Mouse (Mus musculus): Measurements from ENCODE around the gene Actg1. TPM values are rescaled to one million over a fixed set of nuclear protein-coding genes. Genes with fewer than 3 reads are reported as not detected.

Actg1 gene
- total and polyA plus RNA-seq, 2 experiments: 68.0 to 158 TPM

DNA sequence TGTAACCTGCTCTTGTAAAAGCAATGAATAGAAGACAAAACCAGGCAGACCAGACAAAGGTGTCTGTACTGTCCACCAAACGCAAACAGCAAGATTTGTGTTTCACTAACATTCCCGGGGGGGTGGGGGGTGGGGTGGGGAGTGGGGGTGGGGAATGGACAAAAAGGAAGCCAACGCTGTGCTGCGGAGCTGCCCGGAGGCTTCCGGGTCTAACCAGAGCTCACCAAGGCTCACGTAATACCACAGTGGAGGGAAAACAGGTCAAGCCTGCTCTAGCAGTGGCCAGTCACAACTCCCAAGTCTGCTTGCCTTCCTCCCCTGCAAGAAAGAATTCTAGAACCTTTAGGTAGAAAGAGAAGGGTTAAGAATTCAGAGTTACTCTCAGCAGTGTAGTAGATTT, 30.9 kb downstream of the Actg1 start:
- DNase-seq (ENCODE audit: extremely low read depth, low read depth, low spot score): no peak
- Histone ChIP-seq H3K27ac (replicated peaks; ENCODE audit: insufficient read depth, low read depth, low read length) (no peak overlapping the region; the same call in 1 of the 2 replicates), H3K27me3 (ENCODE audit: control insufficient read depth, insufficient read depth, low read length) (no peaks in the 10 kb centered on the region), H3K4me1 (ENCODE audit: control insufficient read depth, insufficient read depth, low read length) (peaks cover 4% of the 10 kb centered on the region; the same call in 1 of the 2 replicates), H3K4me3 (ENCODE audit: insufficient read depth, low read depth, low read length) (no peak overlapping the region), H3K79me2 (ENCODE audit: control insufficient read depth, insufficient read depth, low read length) (no peaks in the 10 kb centered on the region), H3K36me3 (ENCODE audit: control insufficient read depth, insufficient read depth, low read length) (no peaks in the 10 kb centered on the region), H3K9ac (ENCODE audit: low read depth, low read length) (no peak overlapping the region)
- WGBS: 49% methylated on average over 7 of the region's 7 CpGs
- TF ChIP-seq CTCF (IDR thresholded peaks at IDR 0.05; ENCODE audit: low read depth, low read length) (no peak), POLR2A (IDR thresholded peaks at IDR 0.05; ENCODE audit: extremely low read depth, insufficient read depth, low read length) (no peak)

DNA sequence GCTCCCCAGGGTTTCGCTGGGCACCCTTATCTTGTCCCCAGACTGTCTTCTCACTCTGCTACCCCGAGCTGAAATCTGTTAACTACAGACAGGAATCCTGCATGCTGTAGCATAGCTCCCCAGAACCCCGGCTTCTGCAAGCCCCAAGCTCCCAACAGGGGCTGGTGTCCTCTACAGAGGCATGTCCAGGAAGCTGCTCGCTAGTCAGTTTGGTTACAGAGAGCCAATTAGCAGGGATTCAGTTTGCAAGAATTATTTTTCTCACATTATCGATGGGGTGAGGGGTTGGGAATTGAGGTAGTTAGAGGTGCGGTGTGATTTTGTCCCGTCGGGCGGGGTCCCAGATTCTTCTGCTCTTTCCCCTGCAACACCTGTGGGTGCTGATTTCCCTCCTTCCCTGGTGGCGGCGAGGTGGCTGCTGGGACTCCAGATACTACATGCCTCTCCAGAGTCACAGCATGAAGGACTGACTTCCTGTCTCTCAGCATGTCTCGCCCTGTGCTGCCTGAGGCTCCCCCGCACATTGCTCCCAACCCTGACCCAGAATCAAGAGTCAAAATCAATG, 31.6 kb downstream of the Actg1 start:
- TF ChIP-seq POLR2A (IDR thresholded peaks at IDR 0.05; ENCODE audit: extremely low read depth, insufficient read depth, low read length): no peak
- no peak for TF ChIP-seq CTCF (IDR thresholded peaks at IDR 0.05; ENCODE audit: low read depth, low read length)
- Histone ChIP-seq H3K79me2 (ENCODE audit: control insufficient read depth, insufficient read depth, low read length) (no peaks in the 10 kb centered on the region), H3K4me1 (ENCODE audit: control insufficient read depth, insufficient read depth, low read length) (peaks cover 4% of the 10 kb centered on the region; the same call in 1 of the 2 replicates), H3K9ac (ENCODE audit: low read depth, low read length) (peak overlapping the region; percentile 69), H3K4me3 (ENCODE audit: insufficient read depth, low read depth, low read length) (peak overlapping the region; percentile 62), H3K27me3 (ENCODE audit: control insufficient read depth, insufficient read depth, low read length) (no peaks in the 10 kb centered on the region), H3K36me3 (ENCODE audit: control insufficient read depth, insufficient read depth, low read length) (no peaks in the 10 kb centered on the region), H3K27ac (replicated peaks; ENCODE audit: insufficient read depth, low read depth, low read length) (peak overlapping the region; percentile 76)
- peak; percentile 40 for DNase-seq (ENCODE audit: extremely low read depth, low read depth, low spot score)
- WGBS: 22% methylated on average over 13 of the region's 13 CpGs

DNA sequence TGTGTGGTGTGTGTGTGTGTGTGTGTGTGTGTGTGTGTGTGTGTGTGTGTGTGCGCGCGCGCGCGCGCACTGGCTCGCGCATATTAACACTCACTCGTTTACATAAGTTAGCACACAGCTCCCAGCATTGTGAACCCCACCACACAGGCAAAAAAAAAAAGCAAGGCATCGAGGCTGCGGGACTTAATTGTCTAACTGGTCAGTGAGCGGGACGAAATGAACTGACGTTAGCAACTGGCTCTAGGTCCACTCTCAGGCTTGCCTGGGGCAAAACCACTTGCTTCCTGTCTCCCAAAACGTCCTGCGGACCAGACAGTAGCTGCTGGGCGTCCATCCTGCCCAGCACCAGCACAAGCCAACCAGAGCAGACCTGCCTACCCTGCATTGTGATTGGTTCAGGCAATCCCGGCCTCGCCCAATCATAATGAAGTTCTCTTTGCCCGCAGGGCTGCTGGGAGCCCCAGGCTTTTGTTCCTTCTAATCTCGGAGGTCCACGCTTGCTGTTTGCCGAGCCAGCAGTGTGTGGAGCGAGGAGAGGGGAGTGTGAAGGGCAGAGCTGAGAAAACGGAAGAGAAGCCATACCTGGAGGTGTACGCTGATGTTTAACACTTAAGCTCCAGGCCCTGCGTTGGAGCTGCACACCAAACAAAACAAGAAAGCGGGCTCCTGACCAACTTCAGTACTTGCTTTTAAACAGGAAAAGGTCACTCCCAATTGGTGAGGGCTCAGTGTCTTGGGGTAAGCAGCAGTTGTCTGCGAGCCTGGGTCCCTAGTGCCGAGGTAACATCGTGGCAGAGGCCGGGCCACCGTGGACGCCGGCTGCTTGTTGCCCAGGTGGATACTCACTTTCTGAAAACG, 32.3 kb downstream of the Actg1 start:
- no peaks in the 10 kb centered on the region for H3K79me2 ChIP-seq (ENCODE audit: control insufficient read depth, insufficient read depth, low read length)
- DNase-seq (ENCODE audit: extremely low read depth, low read depth, low spot score): peak; percentile 90
- no peaks in the 10 kb centered on the region for H3K27me3 ChIP-seq (ENCODE audit: control insufficient read depth, insufficient read depth, low read length)
- peaks cover 7% of the 10 kb centered on the region; the same call in 1 of the 2 replicates for H3K4me1 ChIP-seq (ENCODE audit: control insufficient read depth, insufficient read depth, low read length)
- no peaks in the 10 kb centered on the region for H3K36me3 ChIP-seq (ENCODE audit: control insufficient read depth, insufficient read depth, low read length)
- WGBS: 11% methylated on average over 37 of the region's 37 CpGs
- TF ChIP-seq CTCF (IDR thresholded peaks at IDR 0.05; ENCODE audit: low read depth, low read length) (no peak), POLR2A (IDR thresholded peaks at IDR 0.05; ENCODE audit: extremely low read depth, insufficient read depth, low read length) (peak; percentile 91)
- peak overlapping the region; percentile 76 for H3K27ac ChIP-seq (replicated peaks; ENCODE audit: insufficient read depth, low read depth, low read length)
- H3K4me3 ChIP-seq (ENCODE audit: insufficient read depth, low read depth, low read length): peak overlapping the region; percentile 62
- peak overlapping the region; percentile 69 for H3K9ac ChIP-seq (ENCODE audit: low read depth, low read length)

DNA sequence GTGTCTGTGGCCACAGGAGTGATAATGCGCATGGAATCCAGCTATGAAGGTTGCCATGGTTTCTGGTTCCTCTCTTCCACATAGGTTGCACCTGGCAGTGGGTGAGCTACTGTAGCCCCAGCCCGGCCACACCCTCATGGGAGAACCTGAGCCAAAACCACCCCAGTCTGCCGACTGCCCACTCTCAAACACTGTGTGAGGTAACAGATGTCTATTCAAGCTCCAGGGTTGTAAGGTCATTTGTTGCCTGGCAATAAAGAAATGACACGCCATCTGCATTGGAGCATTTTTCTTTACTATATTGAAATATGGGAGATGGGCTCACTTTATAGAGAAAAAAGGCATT, 33.0 kb downstream of the Actg1 start:
- Histone ChIP-seq H3K27ac (replicated peaks; ENCODE audit: insufficient read depth, low read depth, low read length) (no peak overlapping the region), H3K27me3 (ENCODE audit: control insufficient read depth, insufficient read depth, low read length) (no peaks in the 10 kb centered on the region), H3K79me2 (ENCODE audit: control insufficient read depth, insufficient read depth, low read length) (no peaks in the 10 kb centered on the region), H3K4me1 (ENCODE audit: control insufficient read depth, insufficient read depth, low read length) (peaks cover 7% of the 10 kb centered on the region; the same call in 1 of the 2 replicates), H3K4me3 (ENCODE audit: insufficient read depth, low read depth, low read length) (no peak overlapping the region), H3K9ac (ENCODE audit: low read depth, low read length) (no peak overlapping the region), H3K36me3 (ENCODE audit: control insufficient read depth, insufficient read depth, low read length) (no peaks in the 10 kb centered on the region)
- WGBS: 39% methylated on average over 4 of the region's 4 CpGs
- DNase-seq (ENCODE audit: extremely low read depth, low read depth, low spot score): no peak
- TF ChIP-seq CTCF (IDR thresholded peaks at IDR 0.05; ENCODE audit: low read depth, low read length) (no peak), POLR2A (IDR thresholded peaks at IDR 0.05; ENCODE audit: extremely low read depth, insufficient read depth, low read length) (no peak)

DNA sequence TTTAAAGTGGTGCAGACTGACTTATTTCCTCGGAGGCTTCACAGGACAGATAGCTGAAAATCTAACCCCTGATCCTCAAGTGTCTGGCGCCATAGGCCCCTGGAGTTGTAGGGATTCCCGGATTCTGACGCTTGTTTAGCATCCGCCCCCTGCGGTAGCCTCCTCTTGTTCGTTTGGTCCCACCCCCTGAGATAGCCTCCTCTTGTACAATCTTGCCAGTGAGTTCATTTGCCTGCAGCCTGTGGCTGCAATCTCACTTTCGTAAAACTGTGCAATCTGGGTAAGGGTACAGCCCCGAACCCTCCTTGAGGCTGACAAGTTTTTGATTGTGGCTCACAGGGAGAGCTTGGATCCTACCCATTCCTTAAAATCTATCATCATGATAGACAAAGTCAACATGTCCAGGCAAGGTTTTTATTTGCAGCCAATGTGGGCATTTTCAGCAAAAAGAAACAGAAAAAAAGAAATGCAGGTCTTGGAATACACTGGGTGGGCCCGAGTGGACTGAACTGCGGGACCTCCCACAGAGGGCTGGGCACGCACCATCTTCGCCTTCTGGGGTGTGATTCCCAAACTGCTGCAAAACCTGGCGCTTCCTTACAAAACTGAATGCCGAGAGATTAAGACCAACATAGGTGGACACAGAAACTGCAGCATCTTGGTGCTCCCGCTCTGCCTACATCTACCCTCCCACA, 33.5 kb downstream of the Actg1 start:
- no peak overlapping the region for H3K9ac ChIP-seq (ENCODE audit: low read depth, low read length)
- no peak overlapping the region for H3K4me3 ChIP-seq (ENCODE audit: insufficient read depth, low read depth, low read length)
- TF ChIP-seq POLR2A (IDR thresholded peaks at IDR 0.05; ENCODE audit: extremely low read depth, insufficient read depth, low read length) (no peak), CTCF (IDR thresholded peaks at IDR 0.05; ENCODE audit: low read depth, low read length) (no peak)
- no peaks in the 10 kb centered on the region for H3K36me3 ChIP-seq (ENCODE audit: control insufficient read depth, insufficient read depth, low read length)
- peaks cover 7% of the 10 kb centered on the region; the same call in 1 of the 2 replicates for H3K4me1 ChIP-seq (ENCODE audit: control insufficient read depth, insufficient read depth, low read length)
- no peaks in the 10 kb centered on the region for H3K27me3 ChIP-seq (ENCODE audit: control insufficient read depth, insufficient read depth, low read length)
- no peak for DNase-seq (ENCODE audit: extremely low read depth, low read depth, low spot score)
- H3K27ac ChIP-seq (replicated peaks; ENCODE audit: insufficient read depth, low read depth, low read length): no peak overlapping the region
- no peaks in the 10 kb centered on the region for H3K79me2 ChIP-seq (ENCODE audit: control insufficient read depth, insufficient read depth, low read length)
- 80% methylated on average over 16 of the region's 16 CpGs for WGBS
